Mouse (Mus musculus): ENCODE results near the gene Tspan18.

DNA sequence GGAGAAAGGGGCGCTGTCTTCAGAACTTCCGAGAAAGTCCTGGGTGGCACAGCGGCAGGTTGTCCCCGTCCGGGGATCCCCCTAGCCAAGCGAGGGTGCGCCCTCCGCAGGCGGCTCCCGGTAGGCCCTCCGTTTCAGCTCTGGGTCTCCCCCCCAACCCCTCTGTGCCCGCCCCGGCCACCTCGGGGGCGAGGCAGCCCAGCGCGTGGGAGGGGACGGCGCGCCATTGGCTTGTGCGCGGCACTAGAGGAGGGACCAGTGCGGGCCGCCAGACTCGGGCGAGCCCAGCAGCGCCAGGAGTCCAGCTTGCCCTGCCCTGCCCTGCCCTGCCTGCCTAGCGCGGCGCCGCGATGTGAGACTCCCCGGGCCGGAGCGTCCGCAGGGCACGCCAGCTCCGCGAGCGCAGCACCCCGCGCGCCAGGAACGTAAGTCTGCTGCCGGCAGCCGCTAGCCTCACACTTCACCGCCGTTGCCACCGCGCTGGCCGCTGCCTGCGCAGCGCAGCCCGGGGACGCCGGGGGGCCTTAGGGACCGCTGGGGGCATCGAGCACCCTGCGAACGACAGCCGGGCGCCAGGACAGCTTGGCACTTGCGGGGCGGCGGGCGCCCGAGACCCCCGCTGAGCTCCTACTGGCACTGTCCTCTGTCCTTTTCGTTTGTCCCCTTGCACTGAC is 146.8 kb downstream of the Tspan18 start, which contains the start of gene Trp53i11:
- TF ChIP-seq CTCF (IDR thresholded peaks at IDR 0.05; ENCODE audit: extremely low read depth, insufficient read length, insufficient replicate concordance, low read depth, low read length) (peak; percentile 57; the same call in 1 of the 2 replicates), POLR2A (IDR thresholded peaks at IDR 0.05; ENCODE audit: low read depth, low read length) (peak; percentile 36)
